Mouse (Mus musculus) lung, embryonic 15.5 days (tissue): Measurements from ENCODE around the gene Tmem86a. TPM values are rescaled to one million over a fixed set of nuclear protein-coding genes. Genes with fewer than 3 reads are reported as not detected.
"Not testable (repeated sequence)": the region's sequence is repeated elsewhere in the genome, so short reads cannot be mapped to it uniquely, and the experiment has no call there.

Experiments
- ATAC-seq: fragments of 200-750 bp; cut with Nextera tagmentation; 2 replicates; pipeline ENCODE4 v1.8.0; 2017; ENCODE audit warnings: moderate number of reproducible peaks, borderline replicate concordance; ENCODE audit not compliant: low FRiP score, low TSS enrichment; ENCODE audit errors: extremely low read depth
- H3K27ac ChIP-seq: fragments of 300-500 bp; sonication (generic); 2 replicates; pipeline ENCODE4 v1.5.1; 2015; ENCODE audit warnings: moderate library complexity, mild to moderate bottlenecking, inconsistent platforms
- H3K27me3 ChIP-seq: fragments of 300-500 bp; sonication (generic); 2 replicates; pipeline ENCODE4 v1.6.1; 2015; ENCODE audit warnings: inconsistent platforms
- H3K36me3 ChIP-seq: fragments of 300-500 bp; sonication (generic); 2 replicates; pipeline ENCODE4 v1.6.1; 2015; ENCODE audit warnings: inconsistent platforms
- H3K4me1 ChIP-seq: fragments of 300-500 bp; sonication (generic); 2 replicates; pipeline ENCODE4 v1.6.1; 2015; ENCODE audit warnings: inconsistent platforms
- H3K4me2 ChIP-seq: fragments of 300-500 bp; sonication (generic); 2 replicates; pipeline ENCODE4 v1.6.1; 2015; ENCODE audit warnings: inconsistent platforms, mild to moderate bottlenecking, moderate library complexity
- H3K4me3 ChIP-seq: fragments of 300-500 bp; sonication (generic); 2 replicates; pipeline ENCODE4 v1.5.1; 2015; ENCODE audit warnings: mild to moderate bottlenecking, inconsistent platforms
- H3K9ac ChIP-seq: fragments of 300-500 bp; sonication (generic); 2 replicates; pipeline ENCODE4 v1.6.1; 2015; ENCODE audit warnings: inconsistent platforms
- H3K9me3 ChIP-seq: fragments of 300-500 bp; sonication (generic); 2 replicates; pipeline ENCODE4 v1.6.1; 2016; ENCODE audit warnings: inconsistent platforms
- WGBS: fragments of 180-500 bp; shearing (Covaris S2); methylation state at CpG from one replicate; pipeline ENCODE4 v1.1.7; 2015; 5-methylcytosine and 5-hydroxymethylcytosine counted together
- polyA plus RNA-seq: library from polyadenylated mRNA; unstranded; fragments of >200 nt; fragmentation: Nextera tagmentation; extraction: Ambion mirVana; gene quantifications from 2 replicates; pipeline ENCODE4 v1.2.1, GENCODE M21; 2015

Tmem86a gene
- polyA plus RNA-seq, 1 experiment from 2014 or later = 45.5 TPM

DNA sequence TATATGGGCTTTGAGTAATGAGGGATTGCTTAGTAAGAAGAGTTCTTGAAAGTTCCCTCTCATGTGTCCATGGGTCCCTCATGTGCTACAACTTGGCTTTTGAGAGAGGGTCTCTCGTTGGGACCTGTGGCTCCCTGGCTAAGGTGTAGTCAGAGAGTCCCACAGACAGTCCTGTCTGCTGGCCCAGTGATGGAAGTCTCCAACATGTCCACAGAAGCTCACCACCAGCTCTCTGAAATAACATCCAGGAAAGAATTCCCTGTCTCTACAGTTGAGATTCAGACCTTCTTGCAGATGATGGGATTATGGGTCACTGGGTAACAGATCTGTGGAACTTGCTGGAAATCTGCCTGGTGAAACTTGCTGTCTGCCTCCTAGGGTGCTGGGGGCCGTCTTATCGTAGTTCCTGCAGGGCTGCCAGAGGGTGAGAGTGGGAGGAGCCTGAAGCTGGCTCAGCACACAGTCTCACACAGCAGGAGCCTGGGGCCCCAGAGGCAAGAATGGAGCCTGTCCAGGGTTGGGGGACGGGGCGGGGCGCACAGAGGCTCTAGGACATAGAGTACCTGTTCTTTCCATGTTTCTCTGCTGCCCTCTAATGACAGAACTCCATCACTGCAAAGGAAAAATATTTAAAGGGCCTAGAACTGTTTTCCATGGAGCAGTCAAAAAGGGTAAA, 34.9 kb upstream of the Tmem86a start:
- Histone ChIP-seq H3K4me1 (peaks cover 30% of the 10 kb centered on the region), H3K4me2 (peak overlapping the region; percentile 24), H3K27ac (peak overlapping the region; percentile 73), H3K9ac (no peak overlapping the region), H3K4me3 (no peak overlapping the region), H3K27me3 (no peaks in the 10 kb centered on the region), H3K36me3 (no peaks in the 10 kb centered on the region), H3K9me3 (no peaks in the 10 kb centered on the region)
- 7% methylated on average over 6 of the region's 6 CpGs for WGBS
- peak; percentile 99 for ATAC-seq

- WGBS = 77% methylated on average over 3 of the region's 3 CpGs
- no peak for ATAC-seq
- peaks cover 40% of the 10 kb centered on the region for H3K4me1 ChIP-seq
- H3K4me2 ChIP-seq = no peak overlapping the region
- no peak overlapping the region for H3K27ac ChIP-seq
- H3K4me3 ChIP-seq = no peak overlapping the region
- H3K9me3 ChIP-seq = no peaks in the 10 kb centered on the region
- H3K27me3 ChIP-seq = no peaks in the 10 kb centered on the region
- H3K36me3 ChIP-seq = no peaks in the 10 kb centered on the region
- no peak overlapping the region for H3K9ac ChIP-seq
Measured at GRCm38 (mm10) chr7:47016602-47017001, 33.8 kb upstream of the Tmem86a start.

DNA sequence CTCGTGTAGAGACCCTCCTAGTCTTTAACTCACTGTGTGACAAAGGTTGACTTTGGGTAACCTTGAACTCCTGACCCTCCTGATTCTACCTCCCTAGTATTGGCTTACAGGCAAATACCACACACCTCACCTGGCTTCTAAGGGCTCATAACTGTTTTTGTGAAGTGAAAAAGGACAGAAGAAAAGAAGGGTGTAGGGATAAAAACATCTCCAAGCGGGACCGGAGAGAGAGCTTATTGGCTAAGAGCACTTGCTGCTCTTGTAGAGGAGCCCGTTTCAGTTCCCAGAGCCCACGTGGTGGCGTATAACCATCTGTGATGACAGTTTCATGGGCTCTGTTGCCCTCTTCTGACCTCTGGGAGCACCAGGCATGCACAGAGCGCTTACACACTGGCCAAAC, 33.3 kb upstream of the Tmem86a start:
- no peak for ATAC-seq
- Histone ChIP-seq H3K4me2 (no peak overlapping the region), H3K4me3 (no peak overlapping the region), H3K9me3 (no peaks in the 10 kb centered on the region), H3K36me3 (no peaks in the 10 kb centered on the region), H3K9ac (no peak overlapping the region), H3K27me3 (no peaks in the 10 kb centered on the region), H3K27ac (no peak overlapping the region), H3K4me1 (peaks cover 40% of the 10 kb centered on the region)
- 67% methylated on average over 7 of the region's 7 CpGs for WGBS

DNA sequence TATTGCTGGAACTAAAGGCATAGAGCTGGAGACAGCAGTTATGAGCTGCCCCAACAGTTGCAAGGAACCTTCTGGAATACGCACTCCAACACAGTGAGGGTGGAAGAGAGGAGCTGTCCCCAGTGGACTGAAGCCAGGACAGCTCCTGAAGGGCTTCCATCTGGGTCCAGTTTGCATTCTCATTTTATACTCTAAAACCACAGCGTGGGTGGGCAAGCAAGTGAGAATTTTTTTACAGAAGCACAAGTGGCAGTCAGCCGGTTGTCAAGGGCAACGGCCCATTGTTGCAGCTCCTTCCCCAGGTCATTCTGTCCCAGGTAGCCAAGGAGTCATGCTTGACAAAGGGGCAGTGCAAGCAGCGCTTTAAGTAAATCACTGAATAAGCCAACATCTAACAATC, 30.8 kb upstream of the Tmem86a start:
- no peak for ATAC-seq
- Histone ChIP-seq H3K9ac (no peak overlapping the region), H3K27ac (peak overlapping the region; percentile 3; the same call in 1 of the 2 replicates), H3K4me1 (peaks cover 37% of the 10 kb centered on the region), H3K9me3 (no peaks in the 10 kb centered on the region), H3K4me2 (no peak overlapping the region), H3K27me3 (no peaks in the 10 kb centered on the region), H3K36me3 (no peaks in the 10 kb centered on the region), H3K4me3 (no peak overlapping the region)
- 49% methylated on average over 5 of the region's 5 CpGs for whole genome bisulfite sequencing

DNA sequence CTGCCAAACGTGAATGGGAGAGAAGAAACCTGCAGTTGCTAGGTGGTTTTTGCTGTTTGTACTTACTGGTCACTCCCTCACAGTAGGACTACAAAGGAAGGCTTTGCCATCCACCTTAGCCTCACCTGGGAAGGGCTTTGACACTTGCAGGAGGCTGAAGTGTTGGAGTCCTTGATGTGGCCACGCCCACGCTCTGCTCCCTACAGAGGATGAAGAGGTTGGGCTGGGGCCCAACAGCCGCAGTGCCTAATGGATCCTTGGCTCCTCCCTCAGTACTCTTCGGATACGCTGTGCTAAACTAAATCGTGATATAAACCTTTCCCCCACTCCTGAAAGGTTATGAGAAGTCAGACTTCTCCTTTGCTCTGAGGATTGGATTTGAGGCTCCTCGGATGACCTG, 29.4 kb upstream of the Tmem86a start:
- Histone ChIP-seq H3K4me3 (peak overlapping the region; percentile 30), H3K9me3 (no peaks in the 10 kb centered on the region), H3K4me1 (peaks cover 27% of the 10 kb centered on the region), H3K36me3 (no peaks in the 10 kb centered on the region), H3K9ac (peak overlapping the region; percentile 29; the same call in 1 of the 2 replicates), H3K27me3 (no peaks in the 10 kb centered on the region), H3K4me2 (peak overlapping the region; percentile 54), H3K27ac (no peak overlapping the region)
- WGBS = 5% methylated on average over 8 of the region's 8 CpGs
- ATAC-seq = peak; percentile 67; the same call in 1 of the 2 replicates

GRCm38 (mm10) chr7:47022482-47022881, 27.9 kb upstream of the Tmem86a start:
- WGBS = 54% methylated on average over 8 of the region's 8 CpGs
- Histone ChIP-seq H3K9ac (no peak overlapping the region), H3K27ac (no peak overlapping the region), H3K4me1 (peaks cover 27% of the 10 kb centered on the region), H3K9me3 (no peaks in the 10 kb centered on the region), H3K27me3 (no peaks in the 10 kb centered on the region), H3K4me3 (no peak overlapping the region), H3K4me2 (no peak overlapping the region), H3K36me3 (no peaks in the 10 kb centered on the region)
- ATAC-seq = no peak

DNA sequence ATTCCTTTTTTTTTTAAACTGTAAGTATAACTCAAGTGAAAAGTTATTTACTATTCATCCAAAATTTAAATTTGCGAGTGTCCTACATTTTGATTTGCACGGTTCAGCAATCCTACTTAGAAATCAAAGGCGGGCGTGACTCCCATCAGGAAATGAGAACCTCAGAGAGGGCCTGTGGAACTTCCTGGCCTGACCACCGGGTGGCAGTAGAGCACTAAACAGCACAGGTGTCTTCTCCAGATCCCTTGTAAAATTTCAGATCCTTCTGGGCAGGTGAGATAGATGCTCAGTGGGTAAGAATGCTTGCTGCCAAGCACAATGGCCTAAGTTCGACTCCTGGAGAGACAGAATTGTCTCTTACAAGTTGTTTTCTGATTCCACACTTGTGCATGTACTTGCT, 26.9 kb upstream of the Tmem86a start:
- no peak overlapping the region for H3K9ac ChIP-seq
- H3K4me1 ChIP-seq = peaks cover 27% of the 10 kb centered on the region
- no peaks in the 10 kb centered on the region for H3K9me3 ChIP-seq
- no peak for ATAC-seq
- H3K4me3 ChIP-seq = no peak overlapping the region
- no peaks in the 10 kb centered on the region for H3K27me3 ChIP-seq
- H3K4me2 ChIP-seq = no peak overlapping the region
- WGBS = 12% methylated on average over 6 of the region's 6 CpGs
- H3K27ac ChIP-seq = no peak overlapping the region
- no peaks in the 10 kb centered on the region for H3K36me3 ChIP-seq

DNA sequence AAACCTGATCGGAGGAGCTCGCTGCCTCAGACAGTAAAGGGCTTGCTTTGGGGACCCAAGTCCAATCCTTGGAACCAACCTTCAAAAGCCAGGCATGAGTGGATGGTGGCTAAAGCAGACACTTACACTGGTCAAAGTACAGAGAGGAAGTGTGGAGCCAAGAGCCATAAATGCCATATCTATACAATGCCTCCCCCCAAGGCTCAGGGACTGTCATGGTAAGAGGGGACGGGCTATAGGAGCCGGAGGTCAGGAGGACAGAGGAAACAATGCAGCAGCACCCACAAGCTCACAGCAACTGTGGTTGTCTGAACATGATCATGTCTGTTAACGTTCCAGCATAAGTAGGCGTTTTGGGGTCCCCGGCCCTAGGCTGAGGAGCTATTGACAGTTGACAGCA, 25.9 kb upstream of the Tmem86a start:
- WGBS = 87% methylated on average over 7 of the region's 7 CpGs

GRCm38 (mm10) chr7:47025429-47025828, 25.0 kb upstream of the Tmem86a start:
- Histone ChIP-seq H3K27me3 (no peaks in the 10 kb centered on the region), H3K4me1 (peaks cover 16% of the 10 kb centered on the region), H3K9me3 (no peaks in the 10 kb centered on the region), H3K4me2 (no peak overlapping the region), H3K36me3 (no peaks in the 10 kb centered on the region), H3K4me3 (no peak overlapping the region), H3K27ac (no peak overlapping the region), H3K9ac (no peak overlapping the region)
- WGBS = 60% methylated on average over 9 of the region's 9 CpGs
- no peak for ATAC-seq

More for the DNA sequence above, 25.9 kb upstream of the Tmem86a start:
- Histone ChIP-seq H3K4me1 (peaks cover 23% of the 10 kb centered on the region), H3K9ac (no peak overlapping the region), H3K27ac (no peak overlapping the region), H3K27me3 (no peaks in the 10 kb centered on the region), H3K4me3 (no peak overlapping the region), H3K9me3 (no peaks in the 10 kb centered on the region), H3K4me2 (no peak overlapping the region), H3K36me3 (no peaks in the 10 kb centered on the region)
- ATAC-seq = no peak

GRCm38 (mm10) chr7:47026899-47027298, 23.5 kb upstream of the Tmem86a start:
- H3K27ac ChIP-seq, H3K9ac ChIP-seq, H3K27me3 ChIP-seq, H3K4me2 ChIP-seq, ATAC-seq, H3K36me3 ChIP-seq, H3K4me1 ChIP-seq, H3K4me3 ChIP-seq, H3K9me3 ChIP-seq: not testable (repeated sequence)
- WGBS = 81% methylated on average over 3 of the region's 3 CpGs

DNA sequence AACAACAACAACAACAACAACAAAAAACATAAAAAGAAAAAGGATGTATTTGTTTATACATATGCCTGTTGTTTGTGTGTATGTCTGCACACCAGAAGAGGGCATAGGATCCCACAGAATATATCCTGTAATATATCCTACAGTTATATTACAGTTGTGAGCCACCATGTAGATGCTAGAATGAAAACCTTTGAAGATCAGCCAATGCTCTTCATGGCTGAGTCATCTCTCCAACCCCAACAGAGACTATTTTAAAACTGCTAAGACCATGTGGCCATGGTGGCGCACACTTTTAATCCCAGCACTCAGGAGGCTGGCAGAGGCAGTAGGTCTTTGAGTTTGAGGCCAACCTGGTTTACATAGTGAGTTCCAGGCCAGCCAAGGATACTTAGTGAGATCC, 22.9 kb upstream of the Tmem86a start:
- H3K4me2 ChIP-seq = no peak overlapping the region
- no peaks in the 10 kb centered on the region for H3K9me3 ChIP-seq
- H3K4me1 ChIP-seq = 0 out of 2 replicates have a peak, but pooled peaks cover 3% of the 10 kb centered on the region
- H3K27ac ChIP-seq = no peak overlapping the region
- no peak for ATAC-seq
- H3K36me3 ChIP-seq = no peaks in the 10 kb centered on the region
- no peak overlapping the region for H3K9ac ChIP-seq
- no peak overlapping the region for H3K4me3 ChIP-seq
- 82% methylated on average over 1 of the region's 1 CpGs for WGBS
- H3K27me3 ChIP-seq = no peaks in the 10 kb centered on the region

DNA sequence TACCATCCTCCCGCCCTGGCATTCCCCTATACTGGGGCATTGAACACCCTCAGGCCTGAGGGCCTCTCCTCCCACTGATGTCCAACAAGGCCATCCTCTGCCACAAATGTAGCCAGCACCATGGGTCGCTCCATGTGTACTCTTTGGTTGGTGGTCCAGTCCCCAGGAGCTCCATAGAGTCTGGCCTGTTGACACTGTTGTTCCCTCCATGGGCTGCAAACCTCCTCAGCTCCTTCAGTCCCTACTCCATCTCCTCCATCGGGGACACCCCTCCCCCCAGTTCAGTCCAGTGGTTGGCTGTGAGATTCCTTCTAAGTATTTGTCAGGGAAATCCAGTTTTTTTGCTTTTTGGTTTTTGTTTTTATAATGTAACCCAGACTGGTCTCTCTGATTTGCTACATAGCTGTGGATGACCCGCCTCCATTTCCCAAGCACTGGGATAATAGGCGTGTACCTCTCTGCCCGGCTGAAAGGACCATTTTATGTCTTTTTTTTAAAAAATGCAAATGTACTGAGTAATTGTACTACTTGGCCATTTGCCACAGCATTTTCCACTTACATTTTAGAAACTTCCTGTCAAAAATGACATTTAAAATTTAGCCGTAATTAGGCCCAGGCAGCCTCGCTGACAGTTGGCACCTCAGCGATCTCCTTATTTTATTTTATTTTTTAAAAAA, 19.7 kb upstream of the Tmem86a start:
- ATAC-seq = 0 out of 2 replicates have a peak, but pooled peaks have one; percentile 49
- Histone ChIP-seq H3K4me1 (no peaks in the 10 kb centered on the region), H3K27ac (no peak overlapping the region), H3K9me3 (no peaks in the 10 kb centered on the region), H3K4me3 (no peak overlapping the region), H3K36me3 (no peaks in the 10 kb centered on the region), H3K27me3 (no peaks in the 10 kb centered on the region), H3K4me2 (no peak overlapping the region), H3K9ac (no peak overlapping the region)
- 70% methylated on average over 9 of the region's 9 CpGs for WGBS
